Mouse (Mus musculus) urinary bladder, postnatal 36 days (tissue): ENCODE measurements around the gene Xkr8.
"Not testable (repeated sequence)": the region's sequence is repeated elsewhere in the genome, so short reads cannot be mapped to it uniquely, and the experiment has no call there.

Source experiments
- DNase-seq, 2 experiments: peaks; one replicate each; pipeline ENCODE4 v3.0.0; 2022; ENCODE audit warnings: low spot score in 2 of 2, mixed read lengths in 1 of 2

The Xkr8 gene

GRCm38 (mm10) chr4:132737154-132737553, 4.8 kb upstream of the Xkr8 start:
- DNase-seq, result not testable (repeated sequence)

GRCm38 (mm10) chr4:132735894-132736293, 3.5 kb upstream of the Xkr8 start:
- DNase-seq, result no peak

- DNase-seq, result no peak
Observed at GRCm38 (mm10) chr4:132735389-132735788, 3.0 kb upstream of the Xkr8 start.

- no peak for DNase-seq
Observed at GRCm38 (mm10) chr4:132734766-132735165, 2.4 kb upstream of the Xkr8 start.

GRCm38 (mm10) chr4:132733071-132733770, 875 bp upstream of the Xkr8 start:
- DNase-seq, result no peak

GRCm38 (mm10) chr4:132731616-132732015, 730 bp downstream of the Xkr8 start:
- DNase-seq, result no peak

GRCm38 (mm10) chr4:132728233-132728632, 4.1 kb downstream of the Xkr8 start:
- DNase-seq, result no peak

- no peak for DNase-seq
Observed at GRCm38 (mm10) chr4:132718251-132718650, 14.1 kb downstream of the Xkr8 start.

- DNase-seq, result no peak
Observed at GRCm38 (mm10) chr4:132713181-132713580, 19.2 kb downstream of the Xkr8 start.

GRCm38 (mm10) chr4:132706885-132707284, 25.5 kb downstream of the Xkr8 start:
- no peak for DNase-seq

GRCm38 (mm10) chr4:132702076-132702475, 30.3 kb downstream of the Xkr8 start:
- no peak for DNase-seq

- no peak for DNase-seq
Observed at GRCm38 (mm10) chr4:132693366-132693765, 39.0 kb downstream of the Xkr8 start.

- no peak for DNase-seq
Observed at GRCm38 (mm10) chr4:132689634-132690033, 42.7 kb downstream of the Xkr8 start.

GRCm38 (mm10) chr4:132676771-132677539, 55.4 kb downstream of the Xkr8 start:
- DNase-seq, result peak in 1 of 2 experiments; percentile 21
